Mouse (Mus musculus) forebrain, postnatal 0 days (tissue): ENCODE measurements around the gene Sgk1. TPM values are rescaled to one million over a fixed set of nuclear protein-coding genes. Genes with fewer than 3 reads are reported as not detected.

Source experiments
- ATAC-seq: fragments of 200-750 bp; cut with Nextera tagmentation; 2 replicates; pipeline ENCODE4 v1.8.0; 2017; ENCODE audit warnings: mild to moderate bottlenecking, moderate library complexity
- DNase-seq: peaks from one replicate; pipeline ENCODE4 v3.0.0-alpha.2; 2015
- H3K27ac ChIP-seq: fragments of 300-500 bp; sonication (generic); 2 replicates; pipeline ENCODE4 v1.5.1; 2014; ENCODE audit warnings: low read depth, mild to moderate bottlenecking, antibody characterized with exemption, low read length, moderate library complexity, mixed read lengths
- H3K27me3 ChIP-seq: fragments of 300-500 bp; sonication (generic); 2 replicates; pipeline ENCODE4 v1.6.1; 2014; ENCODE audit warnings: mild to moderate bottlenecking, low read length, mixed read lengths; ENCODE audit not compliant: insufficient read depth
- H3K36me3 ChIP-seq: fragments of 300-500 bp; sonication (generic); 2 replicates; pipeline ENCODE4 v1.6.1; 2014; ENCODE audit warnings: mild to moderate bottlenecking, moderate library complexity; ENCODE audit not compliant: insufficient read depth
- H3K4me1 ChIP-seq: fragments of 300-500 bp; sonication (generic); 2 replicates; pipeline ENCODE4 v1.6.1; 2014; ENCODE audit warnings: antibody characterized with exemption; ENCODE audit not compliant: insufficient read depth
- H3K4me2 ChIP-seq: fragments of 300-500 bp; sonication (generic); 2 replicates; pipeline ENCODE4 v1.6.1; 2014; ENCODE audit warnings: low read depth, mild to moderate bottlenecking, moderate library complexity
- H3K4me3 ChIP-seq: fragments of 300-500 bp; sonication (generic); 2 replicates; pipeline ENCODE4 v1.5.1; 2014; ENCODE audit warnings: low read depth, low read length, mixed read lengths
- H3K9ac ChIP-seq: fragments of 300-500 bp; sonication (generic); 2 replicates; pipeline ENCODE4 v1.6.1; 2014; ENCODE audit warnings: mild to moderate bottlenecking
- H3K9me3 ChIP-seq: fragments of 300-500 bp; sonication (generic); 2 replicates; pipeline ENCODE4 v1.6.1; 2016; ENCODE audit warnings: low read length
- CTCF ChIP-seq: sonication (generic); IDR thresholded peaks from 2 replicates; pipeline ENCODE4 v1.5.1; 2016; ENCODE audit warnings: antibody characterized with exemption, control low read depth, low read depth
- WGBS: fragments of 180-500 bp; shearing (Covaris S2); extraction: QIAGEN DNeasy Blood & Tissue Kit; methylation state at CpG from one replicate; pipeline ENCODE4 v1.1.7; 2014; 5-methylcytosine and 5-hydroxymethylcytosine counted together
- polyA plus RNA-seq: library from polyadenylated mRNA; unstranded; fragments of >200 nt; fragmentation: Nextera tagmentation; extraction: Ambion mirVana; gene quantifications from 2 replicates; pipeline ENCODE4 v1.2.1, GENCODE M21; 2015
- total RNA-seq: library from RNA; depleted of rRNA; stranded (reverse); fragments of >200 nt; gene quantifications from 2 replicates; pipeline ENCODE4 v1.2.3, GENCODE M21; 2014

Sgk1 gene
- total and polyA plus RNA-seq, 2 experiments from 2014 or later, result 62.8 to 97.5 TPM

GRCm38 (mm10) chr10:21938166-21938565 is 56.2 kb downstream of the Sgk1 start:
- H3K27me3 ChIP-seq, result no peaks in the 10 kb centered on the region
- H3K4me3 ChIP-seq, result no peak overlapping the region
- H3K4me2 ChIP-seq, result no peak overlapping the region
- no peak for TF ChIP-seq CTCF
- no peaks in the 10 kb centered on the region for H3K36me3 ChIP-seq
- no peak for DNase-seq
- no peak overlapping the region for H3K27ac ChIP-seq
- no peaks in the 10 kb centered on the region; the same call in 1 of the 2 replicates for H3K4me1 ChIP-seq
- no peak overlapping the region for H3K9ac ChIP-seq
- WGBS, result 64% methylated on average over 4 of the region's 4 CpGs
- no peak for ATAC-seq
- no peaks in the 10 kb centered on the region for H3K9me3 ChIP-seq

- Histone ChIP-seq H3K4me3 (no peak overlapping the region), H3K27ac (no peak overlapping the region), H3K36me3 (no peaks in the 10 kb centered on the region), H3K9ac (no peak overlapping the region), H3K27me3 (no peaks in the 10 kb centered on the region), H3K4me1 (no peaks in the 10 kb centered on the region; the same call in 1 of the 2 replicates), H3K9me3 (no peaks in the 10 kb centered on the region), H3K4me2 (no peak overlapping the region)
- ATAC-seq, result no peak
- DNase-seq, result no peak
- 89% methylated on average over 3 of the region's 3 CpGs for WGBS
- no peak for TF ChIP-seq CTCF
Observed at GRCm38 (mm10) chr10:21941235-21941634, 59.3 kb downstream of the Sgk1 start.

DNA sequence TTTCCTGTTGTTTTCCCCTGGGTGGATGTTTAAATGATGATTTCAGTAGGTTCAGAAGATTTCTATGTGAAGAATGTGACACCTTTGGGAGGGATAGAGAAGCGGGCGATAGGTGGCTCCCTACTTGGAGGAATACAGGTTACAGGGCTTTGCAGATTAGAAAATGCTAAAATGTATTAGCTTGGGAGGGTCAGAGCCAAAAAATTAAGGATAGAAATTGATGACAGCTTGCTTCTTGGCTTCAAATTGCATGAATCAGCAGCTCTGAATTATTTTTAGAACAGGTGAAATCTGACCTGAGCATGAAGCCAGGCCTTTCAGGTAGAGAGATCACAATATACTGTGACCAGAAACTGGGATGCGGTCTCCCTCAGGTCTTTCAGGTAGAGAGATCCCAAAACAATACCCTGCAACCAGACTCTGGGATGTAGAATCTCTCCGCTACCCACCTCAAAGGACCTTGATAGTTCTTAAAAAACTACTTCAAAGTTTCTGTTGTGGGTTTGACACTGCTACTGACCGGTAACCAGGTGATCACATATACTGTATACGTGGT is 61.2 kb downstream of the Sgk1 start:
- Histone ChIP-seq H3K9me3 (no peaks in the 10 kb centered on the region), H3K4me1 (no peaks in the 10 kb centered on the region), H3K9ac (no peak overlapping the region), H3K27ac (no peak overlapping the region), H3K27me3 (no peaks in the 10 kb centered on the region), H3K36me3 (no peaks in the 10 kb centered on the region), H3K4me3 (no peak overlapping the region), H3K4me2 (no peak overlapping the region)
- ATAC-seq, result no peak
- no peak for TF ChIP-seq CTCF
- WGBS, result 97% methylated on average over 6 of the region's 6 CpGs
- no peak for DNase-seq

GRCm38 (mm10) chr10:21945195-21945594 is 63.2 kb downstream of the Sgk1 start:
- Histone ChIP-seq H3K4me1 (no peaks in the 10 kb centered on the region), H3K27me3 (no peaks in the 10 kb centered on the region), H3K36me3 (no peaks in the 10 kb centered on the region), H3K4me3 (no peak overlapping the region), H3K27ac (no peak overlapping the region), H3K9ac (no peak overlapping the region), H3K9me3 (no peaks in the 10 kb centered on the region), H3K4me2 (no peak overlapping the region)
- DNase-seq (no peak), ATAC-seq (no peak)
- WGBS, result 57% methylated on average over 1 of the region's 1 CpGs
- TF ChIP-seq CTCF, result no peak

GRCm38 (mm10) chr10:21946751-21947351 is 64.9 kb downstream of the Sgk1 start:
- H3K9me3 ChIP-seq, result no peaks in the 10 kb centered on the region
- TF ChIP-seq CTCF, result no peak
- no peaks in the 10 kb centered on the region for H3K4me1 ChIP-seq
- DNase-seq, result no peak
- H3K36me3 ChIP-seq, result no peaks in the 10 kb centered on the region
- no peak overlapping the region for H3K4me2 ChIP-seq
- H3K4me3 ChIP-seq, result no peak overlapping the region
- WGBS, result 75% methylated on average over 9 of the region's 9 CpGs
- H3K27ac ChIP-seq, result no peak overlapping the region
- no peak for ATAC-seq
- H3K27me3 ChIP-seq, result no peaks in the 10 kb centered on the region
- H3K9ac ChIP-seq, result no peak overlapping the region

GRCm38 (mm10) chr10:21952520-21952919 is 70.5 kb downstream of the Sgk1 start:
- no peak overlapping the region for H3K4me2 ChIP-seq
- no peak overlapping the region for H3K9ac ChIP-seq
- no peaks in the 10 kb centered on the region for H3K36me3 ChIP-seq
- no peaks in the 10 kb centered on the region for H3K9me3 ChIP-seq
- WGBS, result 79% methylated on average over 4 of the region's 4 CpGs
- ATAC-seq (no peak), DNase-seq (no peak)
- no peak for TF ChIP-seq CTCF
- no peak overlapping the region for H3K27ac ChIP-seq
- no peak overlapping the region for H3K4me3 ChIP-seq
- H3K27me3 ChIP-seq, result no peaks in the 10 kb centered on the region
- H3K4me1 ChIP-seq, result no peaks in the 10 kb centered on the region

DNA sequence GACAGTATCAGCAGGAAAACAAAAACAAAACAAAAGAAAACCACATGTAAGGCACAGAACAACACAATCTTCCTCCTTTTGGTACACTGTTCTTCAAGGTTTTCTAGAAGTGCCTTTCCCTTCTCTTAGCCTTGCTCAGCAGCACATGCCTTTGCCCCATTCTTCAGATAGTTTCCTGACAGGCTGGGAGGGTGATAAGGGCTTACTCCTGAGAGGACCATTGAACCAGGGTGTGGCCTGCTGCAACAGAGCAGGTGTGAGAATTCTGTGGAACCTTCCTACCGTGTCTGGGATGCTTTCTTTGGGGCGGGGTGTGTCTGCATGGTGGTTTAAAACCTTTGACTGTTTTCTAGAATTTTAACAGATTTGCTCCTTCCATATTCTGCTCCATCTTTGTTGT is 79.1 kb downstream of the Sgk1 start:
- WGBS, result 89% methylated on average over 2 of the region's 2 CpGs
- Histone ChIP-seq H3K9ac (no peak overlapping the region), H3K36me3 (no peaks in the 10 kb centered on the region), H3K4me2 (no peak overlapping the region), H3K4me1 (no peaks in the 10 kb centered on the region), H3K9me3 (no peaks in the 10 kb centered on the region), H3K4me3 (no peak overlapping the region), H3K27me3 (no peaks in the 10 kb centered on the region), H3K27ac (no peak overlapping the region)
- ATAC-seq (no peak), DNase-seq (no peak)
- no peak for TF ChIP-seq CTCF
